Mouse (Mus musculus) midbrain, embryonic 14.5 days (tissue): ENCODE data around the gene Astn2. TPM values are rescaled to one million over a fixed set of nuclear protein-coding genes. Genes with fewer than 3 reads are reported as not detected.

ENCODE experiments used
- ATAC-seq: fragments of 200-750 bp; cut with Nextera tagmentation; 2 replicates; pipeline ENCODE4 v1.8.0; 2017; ENCODE audit warnings: moderate number of reproducible peaks, moderate library complexity; ENCODE audit not compliant: low FRiP score, low TSS enrichment
- DNase-seq: peaks from one replicate; pipeline ENCODE4 v3.0.0-alpha.2; 2015
- H3K27ac ChIP-seq: fragments of 300-500 bp; sonication (generic); replicated peaks from 2 replicates; pipeline ENCODE4 v1.5.1; 2014; ENCODE audit warnings: mild to moderate bottlenecking, low read depth, low read length, moderate library complexity
- H3K27me3 ChIP-seq: fragments of 300-500 bp; sonication (generic); 2 replicates; pipeline ENCODE4 v1.6.1; 2014; ENCODE audit warnings: low read length, control low read depth, mixed read lengths; ENCODE audit not compliant: control insufficient read depth, insufficient read depth
- H3K36me3 ChIP-seq: fragments of 300-500 bp; sonication (generic); 2 replicates; pipeline ENCODE4 v1.6.1; 2014; ENCODE audit warnings: low read length, control low read depth; ENCODE audit not compliant: control insufficient read depth, insufficient read depth
- H3K4me1 ChIP-seq: fragments of 300-500 bp; sonication (generic); 2 replicates; pipeline ENCODE4 v1.6.1; 2014; ENCODE audit warnings: mild to moderate bottlenecking, antibody characterized with exemption, low read length, control low read depth; ENCODE audit not compliant: control insufficient read depth, insufficient read depth
- H3K4me2 ChIP-seq: fragments of 300-500 bp; sonication (generic); 2 replicates; pipeline ENCODE4 v1.6.1; 2014; ENCODE audit warnings: mild to moderate bottlenecking, low read length, moderate library complexity
- H3K4me3 ChIP-seq: fragments of 300-500 bp; sonication (generic); replicated peaks from 2 replicates; pipeline ENCODE4 v1.5.1; 2014; ENCODE audit warnings: low read depth, low read length
- H3K9ac ChIP-seq: fragments of 300-500 bp; sonication (generic); replicated peaks from 2 replicates; pipeline ENCODE4 v1.6.1; 2014; ENCODE audit warnings: mild to moderate bottlenecking, low read length, moderate library complexity
- H3K9me3 ChIP-seq: fragments of 300-500 bp; sonication (generic); 2 replicates; pipeline ENCODE4 v1.6.1; 2016; ENCODE audit warnings: low read length, control low read depth, mixed read lengths; ENCODE audit not compliant: control insufficient read depth
- WGBS: fragments of 180-500 bp; shearing (Covaris S2); extraction: QIAGEN DNeasy Blood & Tissue Kit; methylation state at CpG from one replicate; pipeline ENCODE4 v1.1.7; 2014; 5-methylcytosine and 5-hydroxymethylcytosine counted together
- polyA plus RNA-seq: library from polyadenylated mRNA; unstranded; fragments of >200 nt; fragmentation: Nextera tagmentation; extraction: Ambion mirVana; gene quantifications from 2 replicates; pipeline ENCODE4 v1.2.1, GENCODE M21; 2014

Astn2 gene
- polyA plus RNA-seq, 1 experiment from 2014 or later: 4.4 TPM

DNA sequence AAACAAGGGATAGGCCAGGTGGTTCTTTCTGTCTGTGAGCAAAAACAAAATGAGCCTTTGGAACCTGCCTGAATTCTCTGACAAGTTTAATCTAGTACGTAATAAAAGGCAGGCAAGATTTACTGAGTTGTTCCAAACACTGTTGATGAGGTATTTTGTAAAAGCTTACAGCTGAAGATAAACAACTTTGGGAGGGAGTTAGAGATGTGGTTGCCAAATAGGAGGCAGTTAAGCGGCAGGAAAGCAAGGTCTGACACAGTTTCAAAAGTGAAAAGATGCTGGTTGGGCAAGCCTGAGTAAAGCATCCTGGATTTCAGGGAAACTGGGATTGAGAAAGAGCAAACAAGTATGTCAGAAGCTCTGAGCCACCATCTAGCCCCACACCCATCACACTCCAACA lies 59.8 kb downstream of the Astn2 start:
- DNase-seq: no peak

DNA sequence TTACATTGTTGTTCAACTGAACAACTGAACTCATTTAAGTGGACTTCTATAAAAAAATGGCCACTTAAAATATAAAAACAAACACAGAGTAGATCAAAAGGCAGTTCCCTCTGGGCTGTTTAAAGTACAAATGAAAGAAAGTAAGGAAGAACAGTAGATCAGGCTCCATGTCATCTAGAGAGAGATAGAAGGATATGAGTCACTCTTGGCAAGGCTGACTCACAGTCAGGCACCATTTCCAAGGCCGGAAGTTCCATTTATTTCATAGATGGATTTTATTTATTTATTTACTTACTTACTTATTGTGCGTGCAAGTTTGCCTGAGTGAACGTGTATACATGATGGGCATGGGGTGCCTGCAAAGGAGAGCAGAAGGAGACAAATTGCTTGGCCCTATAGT lies 67.0 kb downstream of the Astn2 start:
- Histone ChIP-seq H3K4me3 (no peak overlapping the region), H3K27ac (no peak overlapping the region), H3K36me3 (no peaks in the 10 kb centered on the region), H3K4me2 (no peak overlapping the region), H3K9me3 (no peaks in the 10 kb centered on the region), H3K4me1 (no peaks in the 10 kb centered on the region), H3K27me3 (no peaks in the 10 kb centered on the region), H3K9ac (no peak overlapping the region)
- DNase-seq: no peak
- WGBS: 92% methylated on average over 3 of the region's 3 CpGs
- no peak for ATAC-seq

More for the DNA sequence above, 59.8 kb downstream of the Astn2 start:
- Histone ChIP-seq H3K4me2 (no peak overlapping the region), H3K9ac (no peak overlapping the region), H3K36me3 (no peaks in the 10 kb centered on the region), H3K4me3 (no peak overlapping the region), H3K27ac (no peak overlapping the region), H3K27me3 (no peaks in the 10 kb centered on the region), H3K9me3 (no peaks in the 10 kb centered on the region), H3K4me1 (no peaks in the 10 kb centered on the region)
- 96% methylated on average over 2 of the region's 2 CpGs for WGBS
- ATAC-seq: no peak

DNA sequence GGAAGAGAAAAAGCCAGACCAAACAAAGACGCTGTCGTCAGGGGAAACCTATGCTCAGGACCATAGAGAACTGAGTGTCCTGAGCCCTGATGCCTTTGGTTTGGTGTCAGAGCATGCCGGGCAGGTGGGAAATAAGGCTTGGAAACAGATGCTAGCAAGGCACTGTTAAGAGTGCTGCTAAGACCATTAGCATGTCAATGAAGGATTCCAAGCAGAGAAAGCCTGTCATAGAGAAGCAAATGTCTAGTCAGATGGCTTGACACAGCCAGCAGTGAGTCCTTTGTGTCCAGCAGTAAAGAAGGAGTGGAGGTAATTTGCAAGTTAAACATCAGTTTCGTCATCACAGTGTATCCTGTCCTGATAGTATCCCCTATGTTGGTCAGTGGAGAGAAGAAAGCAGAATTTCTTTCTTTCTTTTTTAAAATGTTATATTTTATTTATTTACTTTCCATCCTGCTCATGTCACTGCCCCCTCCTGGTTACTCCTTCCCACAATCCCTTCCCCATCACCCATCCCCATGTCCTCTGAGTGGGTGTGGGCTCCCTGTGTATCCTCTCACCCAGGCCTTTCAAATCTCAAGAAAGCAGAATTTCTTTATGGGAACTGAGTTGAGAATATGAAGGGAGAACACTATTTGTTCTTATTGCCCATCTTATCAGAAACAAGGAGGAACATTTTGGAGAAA lies 73.7 kb downstream of the Astn2 start:
- peak; percentile 84; the same call in 1 of the 2 replicates for ATAC-seq
- WGBS: 2% methylated on average over 4 of the region's 4 CpGs
- Histone ChIP-seq H3K4me1 (peaks cover 6% of the 10 kb centered on the region; the same call in 1 of the 2 replicates), H3K9me3 (no peaks in the 10 kb centered on the region), H3K27me3 (no peaks in the 10 kb centered on the region), H3K4me3 (no peak overlapping the region), H3K9ac (no peak overlapping the region), H3K4me2 (no peak overlapping the region), H3K36me3 (no peaks in the 10 kb centered on the region), H3K27ac (peak overlapping the region; percentile 58)
- peak; percentile 47 for DNase-seq

DNA sequence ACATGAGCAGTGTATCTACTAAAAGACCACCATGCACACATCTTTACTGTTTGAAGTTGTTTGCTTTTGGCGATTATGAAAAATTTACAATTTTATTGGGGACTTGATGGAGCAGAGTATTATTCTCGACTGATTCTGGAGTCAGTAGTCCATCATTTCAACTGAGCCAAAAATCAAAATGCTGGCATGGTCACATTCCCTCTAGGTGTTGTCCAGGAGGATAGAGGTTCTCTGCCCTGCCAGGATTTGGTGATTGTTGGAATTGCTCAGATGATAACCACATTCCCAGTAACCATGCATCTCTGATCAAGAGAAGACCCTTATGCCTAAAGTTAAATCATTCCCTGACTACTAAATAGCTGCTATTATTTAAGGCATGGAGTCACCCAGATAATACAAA lies 83.4 kb downstream of the Astn2 start:
- ATAC-seq: no peak
- H3K4me1 ChIP-seq: no peaks in the 10 kb centered on the region
- H3K4me3 ChIP-seq: no peak overlapping the region
- no peak for DNase-seq
- WGBS: 92% methylated on average over 2 of the region's 2 CpGs
- H3K27me3 ChIP-seq: no peaks in the 10 kb centered on the region
- H3K9ac ChIP-seq: no peak overlapping the region
- no peaks in the 10 kb centered on the region for H3K36me3 ChIP-seq
- H3K9me3 ChIP-seq: no peaks in the 10 kb centered on the region
- no peak overlapping the region for H3K4me2 ChIP-seq
- no peak overlapping the region for H3K27ac ChIP-seq

DNA sequence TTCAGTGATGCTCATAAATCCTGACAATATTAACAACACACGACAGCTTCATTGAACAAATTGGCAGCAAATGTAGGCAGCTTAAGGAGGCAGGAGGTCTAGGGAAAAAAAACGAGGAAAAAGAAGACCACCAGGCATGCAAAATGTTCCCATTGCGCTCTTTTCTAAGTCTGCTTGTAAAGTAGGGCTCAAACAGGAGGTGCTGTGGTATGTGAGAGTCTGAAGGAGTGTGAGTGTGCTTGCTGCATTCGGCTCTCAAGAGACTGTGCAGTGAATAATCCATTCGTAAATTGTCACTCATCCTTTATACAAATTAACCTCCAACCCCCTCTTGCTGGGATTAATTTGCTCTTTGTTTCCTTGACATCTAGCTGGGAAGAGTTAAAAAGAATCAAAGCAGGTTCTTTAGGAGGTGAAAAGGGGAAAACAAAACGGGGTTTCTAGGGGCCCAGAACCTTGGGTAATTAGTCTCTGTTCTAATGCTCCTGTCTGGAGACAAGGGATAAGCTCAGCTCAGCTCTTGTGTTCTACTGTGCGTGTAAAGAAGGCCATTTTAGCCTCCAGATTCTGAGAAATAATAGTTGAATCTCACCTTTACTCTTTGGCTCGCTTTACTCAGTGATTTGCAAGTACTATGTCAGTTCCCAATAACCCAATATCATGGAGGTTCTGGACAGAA lies 89.5 kb downstream of the Astn2 start:
- peaks cover 13% of the 10 kb centered on the region for H3K4me1 ChIP-seq
- no peaks in the 10 kb centered on the region for H3K27me3 ChIP-seq
- no peak overlapping the region for H3K4me2 ChIP-seq
- H3K4me3 ChIP-seq: no peak overlapping the region
- H3K36me3 ChIP-seq: no peaks in the 10 kb centered on the region
- peak overlapping the region; percentile 45; the same call in 1 of the 2 replicates for H3K27ac ChIP-seq
- DNase-seq: peak; percentile 57
- WGBS: 11% methylated on average over 8 of the region's 8 CpGs
- no peaks in the 10 kb centered on the region for H3K9me3 ChIP-seq
- H3K9ac ChIP-seq: no peak overlapping the region
- ATAC-seq: no peak

DNA sequence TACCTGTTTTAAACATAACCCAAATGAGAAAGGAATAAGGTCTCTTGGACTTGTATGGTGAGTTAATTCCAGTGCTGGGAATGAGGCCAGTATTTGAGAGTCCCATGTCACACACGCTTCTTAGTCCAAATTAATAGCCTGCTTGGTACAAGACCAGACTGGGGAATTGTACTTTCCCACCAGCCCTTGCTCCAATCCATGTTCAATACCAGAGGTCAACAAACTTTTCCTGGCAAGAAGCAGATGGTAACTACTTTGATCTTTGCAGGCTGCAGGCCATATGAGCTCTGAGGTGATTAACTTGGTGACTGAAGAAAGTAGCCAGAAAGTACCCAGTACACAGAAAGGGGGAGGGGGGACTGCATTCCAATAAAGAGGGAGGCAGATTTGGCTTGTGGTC lies 91.7 kb downstream of the Astn2 start:
- ATAC-seq: no peak
- no peaks in the 10 kb centered on the region for H3K27me3 ChIP-seq

DNA sequence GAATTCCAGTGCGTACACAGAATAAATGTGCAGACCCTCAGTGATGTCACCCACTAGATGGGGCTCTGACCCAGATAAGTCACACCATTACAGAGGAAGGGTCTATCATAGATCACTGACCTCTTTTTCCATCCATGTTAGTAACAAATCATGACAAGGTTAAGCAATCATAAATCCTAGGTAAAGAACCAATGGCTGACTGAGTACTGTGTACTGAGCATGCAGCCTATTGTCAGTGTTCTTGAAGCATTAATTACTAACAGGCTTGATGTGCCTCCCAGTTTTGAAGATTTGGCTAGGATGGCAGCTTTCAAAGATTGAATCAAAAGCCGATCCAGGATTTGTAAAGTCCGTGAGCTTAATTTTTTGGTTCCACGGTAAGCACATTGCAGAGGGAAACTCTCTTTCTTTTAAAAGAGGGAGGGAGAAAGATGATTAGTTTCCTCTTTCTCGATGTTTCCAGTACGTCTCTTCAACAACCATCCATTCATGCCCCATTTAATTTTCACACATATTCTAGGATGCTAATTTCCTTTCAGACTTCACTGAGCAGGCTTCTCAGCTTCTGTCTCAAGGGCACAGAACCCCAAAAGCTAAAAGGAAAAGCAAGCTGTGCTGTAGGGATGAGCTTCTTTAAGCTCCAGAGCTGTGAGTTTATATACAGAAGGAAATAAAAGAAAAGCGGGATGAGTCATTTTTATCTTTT lies 93.9 kb downstream of the Astn2 start:
- Histone ChIP-seq H3K4me2 (no peak overlapping the region), H3K27ac (no peak overlapping the region), H3K36me3 (no peaks in the 10 kb centered on the region), H3K4me3 (no peak overlapping the region), H3K9ac (no peak overlapping the region), H3K9me3 (no peaks in the 10 kb centered on the region), H3K4me1 (peaks cover 12% of the 10 kb centered on the region), H3K27me3 (no peaks in the 10 kb centered on the region)
- no peak for ATAC-seq
- 74% methylated on average over 7 of the region's 7 CpGs for WGBS
- DNase-seq: no peak

More for the DNA sequence above, 91.7 kb downstream of the Astn2 start:
- WGBS: 78% methylated on average over 1 of the region's 1 CpGs
- Histone ChIP-seq H3K4me2 (no peak overlapping the region), H3K9me3 (no peaks in the 10 kb centered on the region), H3K9ac (no peak overlapping the region), H3K4me1 (peaks cover 13% of the 10 kb centered on the region), H3K36me3 (no peaks in the 10 kb centered on the region), H3K4me3 (no peak overlapping the region), H3K27ac (no peak overlapping the region)
- DNase-seq: no peak

DNA sequence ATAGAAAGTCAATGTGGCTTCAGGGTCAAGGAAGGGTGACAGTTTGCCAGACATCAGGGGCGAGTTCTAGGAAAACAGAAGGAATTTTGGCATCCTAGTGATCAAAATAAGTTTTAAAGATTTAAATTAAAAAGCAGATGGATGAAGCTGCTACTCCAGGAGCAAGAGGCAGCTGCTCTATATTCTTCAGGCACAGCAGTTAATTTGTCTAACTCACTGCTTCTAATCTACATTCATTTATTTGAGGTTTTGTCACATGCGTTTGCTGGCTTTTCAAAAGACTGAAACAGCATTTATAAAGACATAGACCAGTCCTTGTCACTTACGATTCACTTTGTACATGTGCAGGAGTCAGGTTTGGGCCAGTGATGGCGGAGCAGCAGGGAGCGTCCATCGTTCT lies 98.0 kb downstream of the Astn2 start:
- WGBS: 61% methylated on average over 6 of the region's 6 CpGs
- no peak overlapping the region for H3K27ac ChIP-seq
- H3K4me1 ChIP-seq: no peaks in the 10 kb centered on the region
- H3K9me3 ChIP-seq: no peaks in the 10 kb centered on the region
- no peaks in the 10 kb centered on the region for H3K27me3 ChIP-seq
- ATAC-seq (no peak), DNase-seq (no peak)
- no peak overlapping the region for H3K4me2 ChIP-seq
- no peak overlapping the region for H3K9ac ChIP-seq
- no peaks in the 10 kb centered on the region for H3K36me3 ChIP-seq
- H3K4me3 ChIP-seq: no peak overlapping the region
